Mouse (Mus musculus): ENCODE results near the gene Gzmm.

Gene Gzmm

GRCm38 (mm10) chr10:79721089-79721488, 32.3 kb downstream of the Gzmm start:
- in situ Hi-C loops (cut with MboI, MseI): no loop called here

- in situ Hi-C loops (cut with MboI, MseI): no loop called here
Measured at GRCm38 (mm10) chr10:79723047-79723446, 34.2 kb downstream of the Gzmm start.

- in situ Hi-C loops (cut with MboI, MseI): no loop called here
Measured at GRCm38 (mm10) chr10:79723692-79724091, 34.9 kb downstream of the Gzmm start.

- in situ Hi-C loops (cut with MboI, MseI): no loop called here
Measured at GRCm38 (mm10) chr10:79726090-79726489, 37.3 kb downstream of the Gzmm start.

- in situ Hi-C loops (cut with MboI, MseI): no loop called here
Measured at GRCm38 (mm10) chr10:79728323-79729249, 39.8 kb downstream of the Gzmm start.

GRCm38 (mm10) chr10:79729357-79729965, 40.6 kb downstream of the Gzmm start:
- in situ Hi-C loops (cut with MboI, MseI): no loop called here

GRCm38 (mm10) chr10:79732500-79732899, 43.7 kb downstream of the Gzmm start:
- in situ Hi-C loops (cut with MboI, MseI): no loop called here

GRCm38 (mm10) chr10:79733847-79734246, 45.0 kb downstream of the Gzmm start:
- in situ Hi-C loops (cut with MboI, MseI): no loop called here

- in situ Hi-C loops (cut with MboI, MseI): no loop called here
Measured at GRCm38 (mm10) chr10:79735361-79735760, 46.5 kb downstream of the Gzmm start.

GRCm38 (mm10) chr10:79736706-79737105, 47.9 kb downstream of the Gzmm start:
- in situ Hi-C loops (cut with MboI, MseI): no loop called here

- in situ Hi-C loops (cut with MboI, MseI): no loop called here
Measured at GRCm38 (mm10) chr10:79738259-79738658, 49.4 kb downstream of the Gzmm start.

- in situ Hi-C loops (cut with MboI, MseI): no loop called here
Measured at GRCm38 (mm10) chr10:79739234-79739633, 50.4 kb downstream of the Gzmm start.

- in situ Hi-C loops (cut with MboI, MseI): no loop called here
Measured at GRCm38 (mm10) chr10:79740863-79741262, 52.0 kb downstream of the Gzmm start.

GRCm38 (mm10) chr10:79743161-79743560, 54.3 kb downstream of the Gzmm start:
- in situ Hi-C loops (cut with MboI, MseI): no loop called here

GRCm38 (mm10) chr10:79743650-79744365, 55.0 kb downstream of the Gzmm start:
- in situ Hi-C loops (cut with MboI, MseI): no loop called here
